Mouse (Mus musculus) embryo, embryonic 11 days (tissue): ENCODE measurements at regions not wholly inside any gene's neighbourhood (a gene's known extent, or its start where the extent isn't known, plus 50 kb on each side); places are given as distances from the start of the nearest gene placed in this dataset.
A peak's percentile ranks its signal among the peaks of the same experiment; 100 is the strongest.
"Not testable (repeated sequence)": the region's sequence is repeated elsewhere in the genome, so short reads cannot be mapped to it uniquely, and the experiment has no call there.

Experiments used
- DNase-seq: peaks from one replicate; pipeline ENCODE4 v3.0.0-alpha.2; 2015

DNA sequence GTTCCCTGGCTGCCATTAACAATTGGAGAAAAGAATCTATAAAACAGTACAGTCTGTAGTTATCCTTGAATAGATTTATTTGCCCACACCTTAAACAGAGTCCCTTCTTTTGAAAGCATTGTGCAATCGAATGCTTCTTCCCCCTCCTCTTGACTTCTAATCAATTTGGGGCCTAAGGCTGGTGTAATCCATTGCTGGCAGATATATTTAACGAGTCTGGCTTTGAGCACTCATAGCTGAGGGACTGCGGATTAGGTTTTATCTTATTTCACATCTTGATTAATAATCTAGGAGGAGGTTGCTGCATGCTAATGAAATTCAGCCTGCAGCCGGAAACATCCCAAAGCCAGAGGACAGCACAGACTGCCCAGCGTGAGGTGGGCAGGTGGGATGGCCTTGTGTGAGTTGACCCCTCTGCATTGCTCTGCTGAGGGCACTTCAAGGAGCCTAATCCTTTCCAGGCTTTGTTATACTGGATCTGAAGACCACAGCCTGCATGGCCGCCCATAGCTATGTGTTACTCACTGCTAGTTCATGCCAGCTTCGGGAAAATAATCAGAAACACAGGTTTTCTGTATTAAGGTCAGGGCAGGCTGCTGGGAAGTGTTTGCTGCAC is 163.6 kb downstream of the Mterf1b start:
- DNase-seq = peak; percentile 18

DNA sequence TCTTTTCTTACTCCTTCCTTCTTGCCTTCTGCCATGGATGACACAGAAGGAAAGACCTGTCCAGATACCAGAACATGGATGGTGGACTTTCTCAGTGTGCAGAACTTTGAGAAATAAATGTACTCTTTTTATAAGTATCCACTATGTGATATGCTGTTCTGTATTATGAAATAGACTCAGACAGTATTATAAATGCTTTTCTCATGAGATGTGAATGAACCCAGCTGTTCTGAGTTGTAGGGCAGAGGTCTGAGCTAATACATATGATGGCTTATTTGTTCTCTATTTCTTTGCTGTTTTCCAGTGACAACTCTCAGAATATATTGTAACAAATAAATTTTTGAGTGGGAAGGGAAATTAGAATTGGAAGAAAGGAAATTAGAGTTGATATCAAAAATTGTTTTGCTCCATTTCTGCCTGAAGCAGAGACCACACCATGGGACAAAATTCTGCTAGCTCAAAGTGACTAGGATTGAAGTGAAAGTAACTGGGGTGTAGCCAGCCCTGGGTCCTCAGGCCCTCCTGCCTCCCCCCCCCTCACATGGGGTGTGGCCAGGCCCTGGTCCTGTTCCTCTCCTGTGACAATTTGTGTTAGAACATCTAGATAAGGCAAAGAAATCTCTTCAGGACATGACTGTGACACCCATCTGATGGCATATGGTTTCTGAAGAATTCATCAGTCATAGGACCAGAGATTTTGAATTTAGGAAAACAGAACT is 164.5 kb downstream of the Mterf1b start:
- DNase-seq = not testable (repeated sequence)

- DNase-seq = not testable (repeated sequence)
Observed at GRCm38 (mm10) chr5:4361547-4361946, 169.4 kb downstream of the Mterf1b start.

- not testable (repeated sequence) for DNase-seq
Observed at GRCm38 (mm10) chr5:4384719-4385118, 192.6 kb downstream of the Mterf1b start.

DNA sequence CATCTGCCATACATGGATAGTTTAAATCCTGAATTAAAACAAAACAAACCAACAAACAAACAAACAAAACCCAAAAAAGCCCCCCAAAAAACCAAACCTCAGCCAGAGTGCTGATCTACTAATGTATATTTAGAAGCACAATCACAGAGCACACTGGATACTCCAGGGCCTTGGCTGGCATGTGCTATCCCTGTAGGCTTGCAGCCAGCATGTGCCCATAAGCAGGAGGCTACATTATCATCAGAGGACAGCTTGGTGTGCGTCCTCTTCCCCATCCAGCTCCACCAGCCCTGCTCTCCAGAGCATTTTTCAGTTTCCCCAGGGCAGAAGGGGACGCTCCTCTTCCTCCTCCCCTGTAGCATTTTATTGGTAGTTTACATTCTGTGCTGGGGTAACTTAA is 198.9 kb downstream of the Mterf1b start:
- DNase-seq = no peak

DNA sequence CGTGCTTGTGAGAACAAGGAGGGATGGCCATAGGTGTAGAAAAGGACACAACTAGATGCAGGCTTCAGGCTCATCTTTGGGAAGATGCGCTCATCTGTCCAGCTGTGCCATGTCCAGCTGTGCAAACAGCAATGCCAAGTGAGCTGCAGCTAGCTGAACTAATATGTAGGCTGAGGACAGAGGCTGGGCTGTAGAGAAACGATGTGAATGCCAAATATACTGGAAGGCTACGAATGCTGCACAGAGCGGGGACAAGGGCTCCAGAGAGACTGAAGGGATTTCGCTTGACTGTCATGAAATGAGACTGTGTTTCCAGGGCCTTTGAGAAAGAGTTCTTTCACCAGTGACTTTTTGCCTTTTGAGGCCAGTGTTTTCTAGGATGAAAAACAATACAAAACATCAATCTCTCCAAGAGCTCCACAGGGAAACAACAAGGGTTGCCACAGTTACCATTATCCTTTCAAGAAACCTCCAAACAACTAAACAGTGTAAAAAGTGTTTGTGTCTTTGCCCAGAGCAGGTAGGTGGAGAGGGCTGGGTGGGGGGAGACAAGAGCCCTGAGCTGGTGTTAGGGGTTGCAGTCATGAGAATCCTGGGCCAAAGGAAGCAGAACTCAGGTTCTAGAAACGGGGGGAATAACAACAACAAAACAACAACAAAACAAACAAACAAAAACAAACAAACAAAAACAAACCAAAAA is 202.3 kb downstream of the Mterf1b start:
- not testable (repeated sequence) for DNase-seq

DNA sequence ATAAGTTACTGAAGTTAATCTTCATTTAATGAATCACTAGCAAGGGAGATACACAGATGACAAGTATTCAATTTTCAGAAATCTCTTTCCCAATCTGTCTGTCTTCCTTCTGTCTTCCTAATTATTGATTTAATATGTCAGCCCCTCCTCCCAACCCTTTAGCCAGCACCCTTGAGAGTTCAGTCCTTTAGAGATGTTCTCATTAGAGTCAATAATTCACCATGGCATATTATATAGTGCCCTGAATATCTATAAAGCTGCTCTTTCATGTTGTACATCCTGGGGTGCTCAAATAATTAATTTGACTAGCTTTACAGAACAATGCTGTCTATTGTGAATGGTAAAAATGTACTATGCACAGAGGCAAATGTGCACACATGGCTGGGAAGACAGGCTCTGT is 205.9 kb downstream of the Mterf1b start:
- DNase-seq = no peak

DNA sequence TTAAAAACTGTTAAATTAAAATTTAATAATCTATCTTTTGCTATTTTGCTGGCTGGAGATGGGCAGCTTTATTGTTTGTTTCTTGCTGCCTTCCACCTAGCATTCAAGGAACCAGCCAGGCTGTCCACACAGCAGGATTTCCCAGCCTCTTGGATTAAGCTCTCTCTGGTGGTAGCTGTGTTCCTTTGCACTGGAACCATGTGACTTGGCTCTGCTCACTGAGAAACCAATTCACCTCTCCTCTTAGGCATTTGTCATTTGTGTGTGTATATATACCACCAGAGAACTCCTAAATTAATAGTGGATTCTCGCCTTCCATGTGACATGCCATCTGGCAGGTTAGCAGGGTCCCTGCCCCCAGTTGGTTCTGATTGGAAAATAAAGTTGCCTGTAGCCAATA is 225.6 kb downstream of the Mterf1b start:
- DNase-seq = no peak
